Comparison of ENCODE assay signal across 10 mouse cellular contexts in genomic region chr2:44512334-44512733, GRCm38 (mm10).
DNase-seq lines count a peak whose midpoint lies in the region; ATAC-seq and TF ChIP-seq lines count a peak whose summit lies in the region.
"Had no signal": no experiment of that assay in that cellular context is flagged by ENCODE, and none has a peak within 500 bp of the region (broad histone marks: within the 10 kb centered on the region; RNA-seq: fewer than 3 reads in every experiment).

No protein-coding gene starts in this region.

- H3K9ac ChIP-seq in lung, embryonic 14.5 days = no peak overlapping the region
- no peak overlapping the region for H3K9ac ChIP-seq in lung, postnatal 0 days (replicated peaks; ENCODE audit: low read depth)
- H3K9ac ChIP-seq in intestine, embryonic 16.5 days (ENCODE audit: low read depth, low read length) = no peak overlapping the region

- peak; percentile 6 for DNase-seq in cerebellum, adult 11-12 months
- no peak for DNase-seq in cerebellum, adult 9-10 months
- peak; percentile 41 for DNase-seq in lung, embryonic 14.5 days
- DNase-seq in lung, postnatal 0 days (ENCODE audit: low spot score) = no peak
- DNase-seq in layer of hippocampus, postnatal 25 days (ENCODE audit: extremely low spot score in 1 of 2, low spot score in 1 of 2) = peak; percentile 38 to 46
- peak; percentile 76 for DNase-seq in right cerebral cortex, postnatal 14 days
- no peak for DNase-seq in adrenal gland, adult 8-10 months
- DNase-seq: thymus, postnatal 14 days had no signal

- H3K4me1 ChIP-seq in lung, embryonic 14.5 days (ENCODE audit: insufficient read depth) = 0 out of 2 replicates have a peak, but pooled peaks cover 5% of the 10 kb centered on the region
- no peaks in the 10 kb centered on the region for H3K4me1 ChIP-seq in lung, postnatal 0 days (ENCODE audit: insufficient read depth, low read depth, low read length)
- no peaks in the 10 kb centered on the region for H3K4me1 ChIP-seq in intestine, embryonic 16.5 days (ENCODE audit: control insufficient read depth, insufficient read depth, low read length)
- H3K4me1 ChIP-seq: megakaryocyte, embryonic 14.5 days had no signal

- TF ChIP-seq CTCF in lung, embryonic 14.5 days (IDR thresholded peaks at IDR 0.05; ENCODE audit: low read depth) = no peak
- TF ChIP-seq CTCF in lung, postnatal 0 days (IDR thresholded peaks at IDR 0.05) = no peak

- no peak for ATAC-seq in lung, embryonic 14.5 days (ENCODE audit: insufficient read depth)
- no peak for ATAC-seq in lung, postnatal 0 days
- ATAC-seq in intestine, embryonic 16.5 days = no peak

- no peak for TF ChIP-seq EP300 in lung, postnatal 0 days (IDR thresholded peaks at IDR 0.05)

- H3K9me3 ChIP-seq in lung, embryonic 14.5 days (ENCODE audit: low read depth, low read length) = no peaks in the 10 kb centered on the region
- H3K9me3 ChIP-seq in lung, postnatal 0 days (ENCODE audit: low read length) = no peaks in the 10 kb centered on the region
- H3K9me3 ChIP-seq in intestine, embryonic 16.5 days (ENCODE audit: control insufficient read depth, low read length) = no peaks in the 10 kb centered on the region

- WGBS in lung, embryonic 14.5 days = 29% methylated on average over 8 of the region's 8 CpGs
- 33% methylated on average over 8 of the region's 8 CpGs for WGBS in lung, postnatal 0 days
- WGBS in intestine, embryonic 16.5 days = 50% methylated on average over 8 of the region's 8 CpGs

- no peaks in the 10 kb centered on the region for H3K27me3 ChIP-seq in lung, embryonic 14.5 days (ENCODE audit: insufficient read depth, low read length)
- no peaks in the 10 kb centered on the region for H3K27me3 ChIP-seq in lung, postnatal 0 days (replicated peaks; ENCODE audit: insufficient read depth, low read length)
- H3K27me3 ChIP-seq in intestine, embryonic 16.5 days (replicated peaks; ENCODE audit: control insufficient read depth, insufficient read depth, low read length) = no peaks in the 10 kb centered on the region
- H3K27me3 ChIP-seq: megakaryocyte, embryonic 14.5 days had no signal

- no peak overlapping the region for H3K4me2 ChIP-seq in lung, embryonic 14.5 days
- H3K4me2 ChIP-seq in lung, postnatal 0 days (replicated peaks; ENCODE audit: low read depth, low read length) = no peak overlapping the region
- no peak overlapping the region for H3K4me2 ChIP-seq in intestine, embryonic 16.5 days (ENCODE audit: low read depth, low read length)

- H3K4me3 ChIP-seq in lung, embryonic 14.5 days (ENCODE audit: low read depth, low read length) = no peak overlapping the region
- H3K4me3 ChIP-seq in lung, postnatal 0 days (ENCODE audit: low read depth, low read length) = no peak overlapping the region
- H3K4me3 ChIP-seq in intestine, embryonic 16.5 days (ENCODE audit: low read length) = no peak overlapping the region
- H3K4me3 ChIP-seq: megakaryocyte, embryonic 14.5 days had no signal

- H3K36me3 ChIP-seq in lung, embryonic 14.5 days (ENCODE audit: insufficient read depth) = no peaks in the 10 kb centered on the region
- no peaks in the 10 kb centered on the region for H3K36me3 ChIP-seq in lung, postnatal 0 days (ENCODE audit: insufficient read depth, low read length)
- H3K36me3 ChIP-seq in intestine, embryonic 16.5 days (ENCODE audit: control insufficient read depth, insufficient read depth, low read length) = no peaks in the 10 kb centered on the region

- no peak overlapping the region for H3K27ac ChIP-seq in lung, embryonic 14.5 days (ENCODE audit: low read depth)
- H3K27ac ChIP-seq in lung, postnatal 0 days (ENCODE audit: low read length) = no peak overlapping the region
- H3K27ac ChIP-seq in intestine, embryonic 16.5 days (ENCODE audit: low read length) = no peak overlapping the region

Comparison
In these comparisons a context has a peak if more than half of its experiments do, and no peak if none do; other contexts are left out.
1. DNase-seq: peak in cerebellum, adult 11-12 months (single experiment), lung, embryonic 14.5 days (single experiment), layer of hippocampus, postnatal 25 days (2 of 2) and right cerebral cortex, postnatal 14 days (single experiment); none in cerebellum, adult 9-10 months (single experiment), lung, postnatal 0 days (single experiment) and adrenal gland, adult 8-10 months (single experiment).